Mouse (Mus musculus) liver, embryonic 14.5 days (tissue): ENCODE data around the gene Hnrnpa3.

Source experiments
- CTCF ChIP-seq: IDR thresholded peaks from 2 replicates; pipeline ENCODE4 v1.5.1; 2016; ENCODE audit warnings: antibody characterized with exemption, low read depth, control low read depth
- EP300 ChIP-seq: IDR thresholded peaks from 2 replicates; pipeline ENCODE4 v1.6.1; 2016; ENCODE audit warnings: antibody characterized with exemption, low read depth

DNA sequence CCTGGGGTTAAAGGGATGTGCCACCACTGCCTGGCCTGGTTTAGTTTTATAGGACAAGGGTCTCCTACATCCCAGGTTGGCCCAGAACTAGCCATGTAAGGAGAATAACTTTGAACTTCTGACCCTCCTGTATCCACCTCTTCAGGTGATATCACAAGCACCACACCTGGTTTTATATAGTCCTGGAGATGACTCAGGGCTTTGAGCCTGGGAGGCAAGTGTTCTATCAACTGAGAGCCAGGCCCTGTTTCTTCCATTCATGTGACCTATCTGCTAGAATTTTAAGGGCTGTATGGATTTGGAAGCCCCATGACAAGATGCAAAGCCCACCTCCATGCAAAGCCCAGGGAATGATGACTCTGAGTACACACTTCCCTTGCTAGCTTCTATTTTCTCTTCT is 5.9 kb upstream of the Hnrnpa3 start:
- TF ChIP-seq CTCF (no peak), EP300 (no peak)
